Mouse (Mus musculus) hindbrain, embryonic 13.5 days (tissue): Measurements from ENCODE around the gene Ranbp6. TPM values are rescaled to one million over a fixed set of nuclear protein-coding genes. Genes with fewer than 3 reads are reported as not detected.

Experiments used
- ATAC-seq: fragments of 200-750 bp; cut with Nextera tagmentation; 2 replicates; pipeline ENCODE4 v1.8.0; 2017; ENCODE audit warnings: moderate TSS enrichment; ENCODE audit not compliant: low FRiP score
- H3K27ac ChIP-seq: fragments of 300-500 bp; sonication (generic); 2 replicates; pipeline ENCODE4 v1.5.1; 2015; ENCODE audit warnings: inconsistent platforms, mild to moderate bottlenecking, moderate library complexity
- H3K27me3 ChIP-seq: fragments of 300-500 bp; sonication (generic); 2 replicates; pipeline ENCODE4 v1.6.1; 2015; ENCODE audit warnings: mild to moderate bottlenecking, inconsistent platforms
- H3K36me3 ChIP-seq: fragments of 300-500 bp; sonication (generic); 2 replicates; pipeline ENCODE4 v1.6.1; 2015; ENCODE audit warnings: mild to moderate bottlenecking, inconsistent platforms
- H3K4me1 ChIP-seq: fragments of 300-500 bp; sonication (generic); replicated peaks from 2 replicates; pipeline ENCODE4 v1.6.1; 2015; ENCODE audit warnings: inconsistent platforms
- H3K4me2 ChIP-seq: fragments of 300-500 bp; sonication (generic); 2 replicates; pipeline ENCODE4 v1.6.1; 2015; ENCODE audit warnings: inconsistent platforms, mild to moderate bottlenecking, moderate library complexity
- H3K4me3 ChIP-seq: fragments of 300-500 bp; sonication (generic); 2 replicates; pipeline ENCODE4 v1.5.1; 2015; ENCODE audit warnings: mild to moderate bottlenecking, inconsistent platforms
- H3K9ac ChIP-seq: fragments of 300-500 bp; sonication (generic); 2 replicates; pipeline ENCODE4 v1.6.1; 2015; ENCODE audit warnings: mild to moderate bottlenecking, inconsistent platforms
- H3K9me3 ChIP-seq: fragments of 300-500 bp; sonication (generic); 2 replicates; pipeline ENCODE4 v1.6.1; 2016; ENCODE audit warnings: inconsistent platforms
- WGBS: fragments of 180-500 bp; shearing (Covaris S2); methylation state at CpG from one replicate; pipeline ENCODE4 v1.1.7; 2015; 5-methylcytosine and 5-hydroxymethylcytosine counted together
- polyA plus RNA-seq: library from polyadenylated mRNA; unstranded; fragments of >200 nt; fragmentation: Nextera tagmentation; extraction: Ambion mirVana; gene quantifications from 2 replicates; pipeline ENCODE4 v1.2.1, GENCODE M21; 2015

Ranbp6 gene
- polyA plus RNA-seq, 1 experiment from 2014 or later, result 45.1 TPM

GRCm38 (mm10) chr19:29835364-29836034 lies 22.7 kb upstream of the Ranbp6 start:
- 71% methylated on average over 3 of the region's 3 CpGs for WGBS
- no peaks in the 10 kb centered on the region for H3K27me3 ChIP-seq
- no peaks in the 10 kb centered on the region for H3K36me3 ChIP-seq
- H3K27ac ChIP-seq, result no peak overlapping the region
- no peaks in the 10 kb centered on the region for H3K9me3 ChIP-seq
- no peak overlapping the region for H3K4me2 ChIP-seq
- H3K4me3 ChIP-seq, result no peak overlapping the region
- H3K9ac ChIP-seq, result no peak overlapping the region
- H3K4me1 ChIP-seq, result no peaks in the 10 kb centered on the region
- ATAC-seq, result no peak

GRCm38 (mm10) chr19:29830911-29831310 lies 18.1 kb upstream of the Ranbp6 start:
- no peak overlapping the region for H3K4me2 ChIP-seq
- no peak for ATAC-seq
- no peaks in the 10 kb centered on the region for H3K9me3 ChIP-seq
- no peaks in the 10 kb centered on the region for H3K36me3 ChIP-seq
- H3K9ac ChIP-seq, result no peak overlapping the region
- H3K27ac ChIP-seq, result no peak overlapping the region
- H3K4me3 ChIP-seq, result no peak overlapping the region
- H3K4me1 ChIP-seq, result no peaks in the 10 kb centered on the region
- H3K27me3 ChIP-seq, result no peaks in the 10 kb centered on the region
- 80% methylated on average over 2 of the region's 2 CpGs for WGBS

- no peak overlapping the region for H3K27ac ChIP-seq
- 79% methylated on average over 5 of the region's 5 CpGs for WGBS
- H3K36me3 ChIP-seq, result no peaks in the 10 kb centered on the region
- H3K4me1 ChIP-seq, result no peaks in the 10 kb centered on the region
- ATAC-seq, result no peak
- no peak overlapping the region for H3K4me3 ChIP-seq
- H3K4me2 ChIP-seq, result no peak overlapping the region
- no peak overlapping the region for H3K9ac ChIP-seq
- H3K27me3 ChIP-seq, result no peaks in the 10 kb centered on the region
- H3K9me3 ChIP-seq, result no peaks in the 10 kb centered on the region
These were observed 15.8 kb upstream of the Ranbp6 start for GRCm38 (mm10) chr19:29828558-29828957.

GRCm38 (mm10) chr19:29826686-29827085 lies 13.9 kb upstream of the Ranbp6 start:
- ATAC-seq, result peak; percentile 69; the same call in 1 of the 2 replicates
- WGBS, result 90% methylated on average over 1 of the region's 1 CpGs
- no peak overlapping the region for H3K9ac ChIP-seq
- H3K4me2 ChIP-seq, result no peak overlapping the region
- no peak overlapping the region for H3K27ac ChIP-seq
- no peaks in the 10 kb centered on the region for H3K36me3 ChIP-seq
- no peaks in the 10 kb centered on the region for H3K27me3 ChIP-seq
- H3K9me3 ChIP-seq, result no peaks in the 10 kb centered on the region
- no peaks in the 10 kb centered on the region for H3K4me1 ChIP-seq
- no peak overlapping the region for H3K4me3 ChIP-seq

GRCm38 (mm10) chr19:29825003-29825402 lies 12.2 kb upstream of the Ranbp6 start:
- H3K27me3 ChIP-seq, result no peaks in the 10 kb centered on the region
- H3K9me3 ChIP-seq, result no peaks in the 10 kb centered on the region
- no peak overlapping the region for H3K27ac ChIP-seq
- no peak overlapping the region for H3K9ac ChIP-seq
- no peaks in the 10 kb centered on the region for H3K36me3 ChIP-seq
- no peak overlapping the region for H3K4me3 ChIP-seq
- no peak for ATAC-seq
- no peak overlapping the region for H3K4me2 ChIP-seq
- no peaks in the 10 kb centered on the region for H3K4me1 ChIP-seq
- 57% methylated on average over 2 of the region's 2 CpGs for WGBS

- no peaks in the 10 kb centered on the region for H3K36me3 ChIP-seq
- no peak overlapping the region for H3K4me3 ChIP-seq
- 45% methylated on average over 6 of the region's 6 CpGs for WGBS
- no peak for ATAC-seq
- no peaks in the 10 kb centered on the region for H3K9me3 ChIP-seq
- no peaks in the 10 kb centered on the region for H3K27me3 ChIP-seq
- no peak overlapping the region for H3K27ac ChIP-seq
- no peak overlapping the region for H3K9ac ChIP-seq
- H3K4me2 ChIP-seq, result no peak overlapping the region
- no peaks in the 10 kb centered on the region for H3K4me1 ChIP-seq
These were observed 11.4 kb upstream of the Ranbp6 start for GRCm38 (mm10) chr19:29824034-29824700.

GRCm38 (mm10) chr19:29823456-29824010 lies 10.8 kb upstream of the Ranbp6 start:
- 71% methylated on average over 12 of the region's 12 CpGs for WGBS
- Histone ChIP-seq H3K9me3 (no peaks in the 10 kb centered on the region), H3K4me1 (no peaks in the 10 kb centered on the region), H3K27ac (no peak overlapping the region), H3K9ac (no peak overlapping the region), H3K36me3 (no peaks in the 10 kb centered on the region), H3K4me2 (no peak overlapping the region), H3K4me3 (no peak overlapping the region), H3K27me3 (no peaks in the 10 kb centered on the region)
- no peak for ATAC-seq

- Histone ChIP-seq H3K4me1 (no peaks in the 10 kb centered on the region), H3K36me3 (no peaks in the 10 kb centered on the region), H3K4me2 (no peak overlapping the region), H3K27me3 (no peaks in the 10 kb centered on the region), H3K9ac (no peak overlapping the region), H3K4me3 (no peak overlapping the region), H3K27ac (no peak overlapping the region), H3K9me3 (no peaks in the 10 kb centered on the region)
- no peak for ATAC-seq
These were observed 8.2 kb upstream of the Ranbp6 start for GRCm38 (mm10) chr19:29820966-29821365.

GRCm38 (mm10) chr19:29810022-29810421 lies 2.8 kb downstream of the Ranbp6 start:
- Histone ChIP-seq H3K27me3 (no peaks in the 10 kb centered on the region), H3K4me1 (peaks cover 42% of the 10 kb centered on the region), H3K9me3 (no peaks in the 10 kb centered on the region), H3K27ac (no peak overlapping the region), H3K4me3 (no peak overlapping the region), H3K36me3 (peaks cover 25% of the 10 kb centered on the region), H3K9ac (no peak overlapping the region), H3K4me2 (no peak overlapping the region)
- ATAC-seq, result no peak
- WGBS, result 98% methylated on average over 5 of the region's 5 CpGs

GRCm38 (mm10) chr19:29805917-29806785 lies 6.6 kb downstream of the Ranbp6 start, which contains the start of gene 9930021J03Rik:
9930021J03Rik (minus strand) TSS chr19:29805989.
- Histone ChIP-seq H3K4me2 (peak within 1 kb of the TSS; percentile 91), H3K9ac (peak within 1 kb of the TSS; percentile 91), H3K27ac (peak within 1 kb of the TSS; percentile 98), H3K4me3 (peak within 1 kb of the TSS; percentile 97), H3K4me1 (peaks cover 47% of the 10 kb centered on the region), H3K9me3 (no peaks in the 10 kb centered on the region), H3K27me3 (no peaks in the 10 kb centered on the region), H3K36me3 (peaks cover 23% of the 10 kb centered on the region)
- WGBS, result under 1% methylated on average over 41 of the region's 95 CpGs
- ATAC-seq, result peak; percentile 95

- Histone ChIP-seq H3K9me3 (no peaks in the 10 kb centered on the region), H3K27ac (peak overlapping the region; percentile 98)
- under 1% methylated on average over 57 of the region's 72 CpGs for WGBS
These were observed 7.5 kb downstream of the Ranbp6 start for GRCm38 (mm10) chr19:29805101-29805916.

More at GRCm38 (mm10) chr19:29805101-29805916, 7.5 kb downstream of the Ranbp6 start:
- Histone ChIP-seq H3K27me3 (no peaks in the 10 kb centered on the region), H3K36me3 (peaks cover 14% of the 10 kb centered on the region), H3K4me3 (peak overlapping the region; percentile 97), H3K4me1 (peaks cover 39% of the 10 kb centered on the region), H3K4me2 (peak overlapping the region; percentile 91), H3K9ac (peak overlapping the region; percentile 91)
- peak; percentile 47 for ATAC-seq
